Mouse (Mus musculus): Measurements from ENCODE around the gene Atp13a5.

Gene Atp13a5

DNA sequence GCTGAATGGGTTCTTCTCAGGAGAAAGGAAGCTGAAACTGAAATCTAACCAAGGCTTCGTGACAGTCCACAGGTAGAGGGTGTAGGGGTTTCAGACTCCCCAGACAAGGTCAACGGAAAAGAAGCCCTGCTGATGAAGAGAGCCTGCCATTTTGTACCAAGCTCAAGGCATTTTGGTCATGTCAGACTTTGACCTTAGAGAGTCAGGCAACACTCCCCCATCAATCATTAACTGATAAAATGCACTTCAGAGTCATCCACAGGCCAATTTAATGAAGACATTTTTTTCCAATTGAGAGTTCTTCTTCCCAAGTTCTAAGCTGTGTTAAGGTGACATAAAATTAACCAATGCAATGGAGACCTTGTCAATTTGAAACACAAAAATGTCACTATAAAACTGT lies 177.4 kb downstream of the Atp13a5 start:
- DNase-seq = no peak

DNA sequence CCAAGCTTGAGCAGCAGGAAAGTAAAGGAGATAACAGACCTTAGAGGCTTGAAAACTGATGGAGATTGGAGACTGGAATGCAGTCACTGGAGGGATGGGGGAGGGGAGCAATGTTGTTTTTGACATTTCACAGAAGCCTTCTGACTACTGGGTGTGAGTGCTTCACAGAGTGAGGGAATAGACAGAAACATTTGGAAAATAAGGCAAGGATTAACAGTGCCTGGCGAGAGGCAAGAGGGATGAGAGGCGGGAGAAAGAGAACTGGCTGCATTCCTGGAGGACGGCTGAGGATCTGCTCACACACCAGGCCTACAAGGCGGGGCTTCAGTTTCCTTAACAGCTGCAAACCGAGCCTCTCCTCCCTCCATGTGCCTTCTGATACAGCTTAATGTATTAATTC lies 180.1 kb downstream of the Atp13a5 start:
- no peak for DNase-seq

DNA sequence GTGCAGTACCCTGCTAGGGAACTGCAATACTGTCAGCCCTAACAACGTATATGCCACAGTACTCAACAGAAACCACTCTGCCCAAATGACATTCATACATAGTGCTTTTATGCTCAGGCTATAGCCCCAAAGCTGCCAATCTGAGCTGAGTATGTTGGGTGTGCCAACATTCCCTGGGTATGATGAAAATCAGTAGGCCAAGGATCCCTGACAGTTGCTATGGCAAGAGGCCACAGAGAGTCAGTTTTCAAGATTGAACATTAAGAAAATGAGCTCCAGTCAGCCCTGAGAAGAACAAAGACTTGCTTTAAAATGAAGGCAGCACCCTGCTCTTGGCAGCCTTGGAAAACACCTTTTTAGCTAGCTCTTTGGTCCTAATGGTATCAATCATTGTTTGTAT lies 183.4 kb downstream of the Atp13a5 start:
- no peak for DNase-seq

DNA sequence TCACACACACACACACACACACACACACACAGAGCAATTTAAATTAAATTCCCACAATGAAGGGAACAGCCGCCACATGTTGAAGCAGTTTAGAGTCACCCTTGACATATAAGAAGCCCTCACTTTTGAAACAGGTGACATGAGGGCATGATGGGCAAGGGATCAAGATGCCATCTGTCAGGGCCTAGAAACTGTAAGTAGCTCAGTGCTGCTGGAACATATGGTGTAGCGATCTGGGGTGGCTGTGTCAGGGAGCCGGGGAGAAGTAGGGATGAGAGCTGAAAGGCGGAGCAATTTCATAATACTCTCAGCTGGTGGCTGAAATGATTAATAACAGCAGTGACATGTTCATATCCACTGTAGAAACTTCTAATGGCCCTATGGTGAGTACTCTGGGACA lies 184.6 kb downstream of the Atp13a5 start:
- DNase-seq = no peak

DNA sequence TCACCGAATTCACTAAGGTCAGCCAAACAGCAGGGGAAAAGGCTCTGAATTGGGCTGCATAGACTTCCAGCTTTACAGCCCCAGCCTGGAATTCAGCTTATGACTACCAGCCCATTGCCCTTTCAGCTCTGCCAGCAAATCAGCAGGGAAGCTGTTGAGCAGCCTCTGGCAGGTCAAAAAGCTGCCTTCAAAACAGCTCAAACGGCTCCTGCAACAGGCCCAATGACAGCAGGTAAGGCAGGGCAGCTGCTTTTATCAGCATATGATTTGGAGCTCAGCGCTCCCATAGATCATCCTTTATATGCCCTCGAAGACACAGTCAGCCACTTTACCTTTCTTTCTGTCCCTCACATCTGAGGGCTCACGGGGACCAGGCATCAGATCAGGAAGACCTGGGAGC lies 185.6 kb downstream of the Atp13a5 start:
- no peak for DNase-seq

Measured in thymus, adult 18-20 months (tissue).